Mouse (Mus musculus) c-Kit-positive CD71-positive TER-119-negative erythroid progenitor cells, embryonic 14.5 days (primary cell): ENCODE data around the gene Cib4.

ENCODE experiments used
- DNase-seq: peaks from one replicate; pipeline ENCODE4 v3.0.0-alpha.2; 2013; ENCODE audit warnings: low read depth

Cib4 gene

DNA sequence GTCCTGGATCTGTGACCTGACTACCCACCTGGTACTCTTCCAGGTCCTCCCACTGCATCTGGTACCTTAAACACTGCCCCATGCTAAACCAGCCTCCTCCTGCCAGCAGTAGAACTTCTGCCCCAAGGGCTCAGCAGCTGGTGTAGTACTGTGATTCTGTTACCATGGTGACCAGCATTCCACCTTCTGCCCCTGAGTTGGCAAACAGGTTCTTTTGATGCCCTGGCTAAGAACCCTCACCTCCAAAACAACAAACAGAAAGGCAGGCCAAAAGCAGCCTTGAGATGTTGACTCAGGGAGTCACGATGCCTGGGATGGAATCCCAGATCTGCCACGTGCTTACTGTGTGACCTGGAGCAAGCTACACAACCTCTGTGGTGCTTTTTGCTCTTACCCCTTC, at the start of gene Cib4:
Gene Cib4 (minus strand): TSS at position 139 of the 400 bp plus-strand sequence.
- DNase-seq, result no peak

DNA sequence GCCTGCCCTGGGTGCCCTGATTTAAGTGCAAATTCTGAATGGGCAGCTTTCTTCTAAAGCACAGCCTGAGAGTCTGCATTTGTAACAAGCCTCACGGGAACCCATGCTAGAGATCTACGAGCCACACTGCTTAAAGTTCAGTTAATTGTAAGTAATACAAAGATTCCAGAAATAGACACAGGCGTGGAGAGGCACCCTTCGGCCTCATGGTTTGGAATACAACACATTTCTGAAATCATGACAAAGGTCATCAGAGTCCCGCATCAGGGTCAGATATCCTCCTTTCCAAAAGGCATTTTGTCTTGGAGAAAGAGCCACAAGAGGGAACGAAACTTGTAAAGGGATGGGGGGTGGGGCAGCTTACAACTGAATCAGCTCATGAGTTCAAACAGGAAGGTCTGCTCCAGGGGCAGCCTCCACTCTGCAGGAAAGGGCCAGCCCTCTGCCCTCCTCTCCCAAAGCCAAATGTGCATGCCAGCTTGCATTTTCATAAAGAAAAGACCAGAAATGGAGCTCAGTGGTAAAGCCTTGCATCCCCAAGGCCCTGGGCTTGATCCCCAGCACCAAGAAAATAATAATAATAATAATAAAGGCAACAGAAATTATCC, 49.4 kb upstream of the Cib4 start:
- DNase-seq, result no peak

- no peak for DNase-seq
Observed at GRCm38 (mm10) chr5:30593811-30594504, 48.3 kb upstream of the Cib4 start.

- no peak for DNase-seq
Observed at GRCm38 (mm10) chr5:30593360-30593759, 47.7 kb upstream of the Cib4 start.

- no peak for DNase-seq
Observed at GRCm38 (mm10) chr5:30592279-30592980, 46.8 kb upstream of the Cib4 start.

DNA sequence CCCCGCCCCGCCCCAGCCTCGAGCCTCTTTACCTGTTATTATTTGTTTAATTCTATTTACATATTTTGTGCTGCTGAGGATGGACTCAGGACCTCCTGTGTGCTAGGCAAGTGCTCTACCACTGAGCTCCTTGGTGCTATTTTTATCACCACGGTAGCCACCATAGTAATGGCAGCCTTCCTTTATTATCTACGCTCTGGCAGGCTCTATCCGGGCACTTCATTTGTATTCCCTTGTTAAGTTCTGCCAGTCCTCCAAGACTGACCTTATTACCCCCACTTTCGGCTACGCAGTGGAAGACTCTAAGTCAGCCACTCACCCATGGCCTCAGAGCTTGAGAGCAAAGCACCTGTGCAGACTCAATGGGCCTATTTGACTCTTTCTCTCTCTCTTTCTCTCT, 46.1 kb upstream of the Cib4 start:
- DNase-seq, result no peak

- DNase-seq, result no peak
Observed at GRCm38 (mm10) chr5:30591205-30591731, 45.6 kb upstream of the Cib4 start.

DNA sequence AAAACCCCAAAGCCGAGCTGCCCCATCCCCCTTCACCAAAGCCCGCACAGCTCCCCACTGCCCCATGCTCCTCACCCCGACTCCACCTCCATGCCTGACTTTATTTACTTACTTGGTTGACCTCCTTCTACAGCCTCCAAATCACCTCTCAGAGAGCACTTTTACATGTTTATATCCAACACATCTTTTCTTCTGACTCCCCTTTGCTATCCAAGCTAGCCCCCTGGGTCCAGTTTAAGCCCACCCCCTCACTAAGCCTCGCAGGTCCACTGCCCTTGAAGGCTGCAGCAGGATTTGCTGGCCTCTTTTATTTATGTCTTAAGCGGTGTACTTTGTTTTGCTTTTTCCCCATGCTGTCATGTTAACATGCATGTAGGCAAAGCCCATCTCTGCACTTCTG, 44.6 kb upstream of the Cib4 start:
- no peak for DNase-seq

DNA sequence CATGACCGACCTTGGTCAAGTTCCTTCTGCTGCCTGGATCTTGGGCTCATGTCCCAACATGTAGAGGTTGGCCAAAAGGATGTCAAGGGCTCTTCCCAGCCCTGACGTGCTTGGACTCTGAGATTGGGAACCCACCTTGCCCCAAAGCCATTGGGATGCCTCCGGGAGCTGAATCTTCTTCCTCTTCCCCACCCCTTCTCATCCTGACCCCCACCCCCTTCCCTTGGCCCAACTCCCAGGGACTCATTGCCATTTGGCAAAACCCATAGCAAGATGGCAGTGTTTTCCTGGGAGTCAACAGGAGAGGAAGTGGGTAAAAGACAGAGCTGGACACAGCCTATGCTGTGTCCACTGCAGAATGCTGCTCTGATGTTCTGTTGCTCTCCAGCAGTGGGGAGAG, 43.9 kb upstream of the Cib4 start:
- no peak for DNase-seq

DNA sequence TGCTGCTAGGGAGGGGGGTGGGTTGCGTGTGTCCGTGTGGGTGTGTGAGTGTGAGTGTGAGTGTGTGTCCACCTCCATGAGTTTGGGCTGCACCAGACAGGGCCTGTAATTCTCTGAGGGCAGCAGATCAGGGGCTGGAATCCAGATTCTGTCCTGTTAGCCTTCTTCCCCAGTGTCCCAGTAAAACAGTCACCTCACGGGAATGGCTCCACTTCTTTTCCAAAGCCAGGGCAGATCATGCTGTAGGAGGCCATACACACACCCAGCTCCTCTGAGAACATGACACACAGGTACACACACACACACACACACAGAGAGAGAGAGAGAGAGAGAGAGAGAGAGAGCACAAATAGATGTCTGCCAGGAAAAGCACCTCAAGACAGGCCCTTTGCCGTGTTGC, 43.4 kb upstream of the Cib4 start:
- DNase-seq, result no peak

GRCm38 (mm10) chr5:30588301-30588968, 42.8 kb upstream of the Cib4 start:
- no peak for DNase-seq

- peak; percentile 10 for DNase-seq
Observed at GRCm38 (mm10) chr5:30587681-30588300, 42.2 kb upstream of the Cib4 start, which contains the start of gene Kcnk3. Kcnk3 (plus strand) TSS chr5:30588170.

- no peak for DNase-seq
Observed at GRCm38 (mm10) chr5:30587101-30587500, 41.5 kb upstream of the Cib4 start.

DNA sequence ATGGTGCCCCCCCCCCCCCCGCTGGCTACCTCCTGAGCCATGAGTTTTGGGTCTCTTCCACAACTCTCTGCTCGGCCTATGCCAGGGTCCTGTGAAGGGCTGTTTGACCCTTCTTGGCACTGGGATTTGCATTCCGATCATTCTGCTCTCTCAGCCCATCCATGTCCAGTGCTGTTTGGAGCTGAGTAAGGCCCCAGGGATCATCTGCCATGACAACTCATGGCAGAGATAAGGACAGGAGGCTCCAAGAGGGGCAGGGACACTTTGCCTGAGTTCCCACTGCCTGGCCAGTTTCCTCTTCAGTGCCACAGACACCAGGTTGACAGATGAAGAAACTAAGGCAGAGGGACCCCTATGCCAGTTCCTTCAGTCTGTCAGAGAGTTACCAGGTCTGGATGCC, 41.0 kb upstream of the Cib4 start:
- no peak for DNase-seq

DNA sequence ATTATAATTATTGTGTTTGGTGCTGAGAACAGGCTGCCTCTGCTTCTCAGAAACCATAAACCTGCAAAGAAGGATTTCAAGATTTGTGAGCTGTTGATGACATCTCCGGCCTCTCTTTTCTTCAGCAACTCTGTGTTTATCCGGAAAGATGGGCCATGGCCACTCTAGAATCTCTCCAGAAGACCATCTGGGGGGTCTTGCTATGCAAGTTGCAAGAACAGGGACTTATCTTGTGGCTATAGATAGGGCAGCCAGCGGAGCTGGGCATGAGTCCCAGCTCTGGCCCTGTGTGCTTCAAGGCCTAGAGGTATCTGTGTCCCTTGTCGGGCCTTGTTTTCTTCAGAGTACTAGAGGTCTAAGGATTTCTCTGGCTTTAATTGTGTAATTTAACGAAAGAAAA, 36.4 kb upstream of the Cib4 start:
- DNase-seq, result no peak

- no peak for DNase-seq
Observed at GRCm38 (mm10) chr5:30580725-30581124, 35.1 kb upstream of the Cib4 start.

GRCm38 (mm10) chr5:30578445-30579080, 32.9 kb upstream of the Cib4 start:
- no peak for DNase-seq

DNA sequence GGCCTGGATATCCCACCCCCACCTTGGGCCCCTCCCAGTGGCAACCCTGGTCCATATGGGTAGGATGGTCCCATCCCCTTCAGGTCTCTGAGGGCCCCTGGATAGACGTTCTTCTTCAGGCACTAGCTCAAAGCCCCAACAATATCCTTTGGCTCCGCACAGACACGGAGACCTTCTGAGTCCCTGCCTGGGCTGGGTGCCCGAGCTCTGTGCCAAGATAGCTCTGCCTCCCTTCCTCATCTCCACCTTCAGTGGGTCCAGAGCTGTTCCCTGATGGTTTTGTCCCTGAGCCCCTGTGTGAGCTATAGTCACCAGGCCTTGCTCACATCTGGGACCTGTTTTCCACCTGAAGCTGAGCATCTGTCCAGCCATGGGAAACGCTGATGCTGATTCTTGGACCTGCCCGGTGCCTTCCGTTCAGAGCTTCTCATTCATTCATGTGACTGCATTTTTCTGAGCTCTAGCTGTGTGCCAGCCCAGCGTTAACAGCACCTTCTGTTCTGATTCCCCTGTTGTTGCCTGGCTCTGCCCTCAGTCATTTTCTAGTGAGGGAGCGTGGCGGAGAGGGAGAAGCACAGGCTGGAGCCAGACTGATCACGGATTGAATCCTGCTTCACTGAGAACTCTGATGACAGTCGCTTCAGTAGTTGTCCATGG, 32.1 kb upstream of the Cib4 start:
- no peak for DNase-seq

- no peak for DNase-seq
Observed at GRCm38 (mm10) chr5:30577251-30577650, 31.6 kb upstream of the Cib4 start.

- peak; percentile 29 for DNase-seq
Observed at GRCm38 (mm10) chr5:30576233-30576632, 30.6 kb upstream of the Cib4 start.

DNA sequence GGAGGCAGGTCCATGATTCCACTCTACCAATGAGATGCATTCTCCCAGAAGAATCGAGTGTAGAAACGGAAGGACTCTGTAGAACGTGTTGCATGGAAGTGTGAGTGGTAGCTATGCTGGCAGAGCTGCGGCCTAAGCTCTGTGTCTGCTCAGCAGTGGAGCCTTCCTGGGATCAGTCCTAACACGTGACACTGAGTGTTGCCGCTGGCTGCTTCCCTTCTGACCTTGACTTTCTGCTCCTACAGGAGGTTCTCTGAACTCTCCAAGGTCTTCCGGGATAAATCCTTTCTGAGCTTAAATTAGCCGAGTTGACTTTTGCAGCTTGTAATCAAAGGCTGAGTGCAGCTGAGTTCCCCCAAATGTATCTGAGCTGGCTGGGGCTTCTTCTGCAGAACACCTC, 28.7 kb upstream of the Cib4 start:
- no peak for DNase-seq
